ENCODE assay signal across 7 mouse cellular contexts in the genomic region with DNA sequence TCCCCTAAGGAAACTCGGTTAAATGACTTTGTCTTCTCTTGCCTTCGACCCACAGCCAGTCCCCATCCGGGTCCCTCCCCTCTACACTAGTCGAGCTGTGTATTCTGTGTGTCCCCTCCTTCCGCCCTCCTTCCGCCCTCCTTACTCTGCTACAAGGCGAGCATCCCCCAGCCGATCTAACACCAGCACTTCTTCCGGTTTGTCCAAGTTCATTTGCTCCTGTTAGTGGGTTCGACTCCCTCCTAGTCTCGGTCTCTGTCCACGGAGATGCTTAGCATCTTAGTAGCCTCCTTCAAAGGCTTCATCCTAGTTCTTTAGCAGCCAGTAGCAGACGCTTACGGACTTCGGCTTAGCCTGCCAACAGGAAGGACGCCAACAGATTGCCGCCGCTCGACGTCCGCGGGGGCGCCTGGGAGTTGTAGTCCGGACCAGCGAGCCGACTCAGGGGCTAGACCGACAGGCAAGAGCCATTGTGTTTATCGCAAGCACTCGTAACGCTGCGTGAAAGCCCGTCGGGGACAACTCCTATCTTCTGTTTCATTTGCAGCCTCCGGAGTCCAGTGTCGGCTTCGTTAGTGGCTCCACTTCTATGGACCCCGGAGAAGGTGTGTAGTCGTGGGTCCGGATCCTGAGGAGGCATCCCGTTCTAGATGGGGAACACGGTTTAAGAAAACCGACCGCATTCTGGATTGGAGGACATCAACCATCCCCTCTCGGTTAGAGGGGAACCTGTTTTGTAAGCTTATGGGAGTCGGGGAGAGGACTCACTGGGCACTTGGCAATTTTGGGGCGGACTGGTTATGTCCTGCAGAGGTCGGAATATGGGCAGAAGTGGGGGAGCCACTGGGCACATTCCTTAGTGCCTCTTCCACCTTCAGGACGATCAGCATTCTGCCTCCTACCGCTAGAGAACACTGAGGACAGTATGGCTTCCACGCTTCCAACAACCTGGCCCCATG. TPM values are rescaled to one million over a fixed set of nuclear protein-coding genes. Genes with fewer than 3 reads are reported as not detected.
A peak's percentile ranks its signal among the peaks of the same experiment; 100 is the strongest.
DNase-seq lines count a peak whose midpoint lies in the region; ATAC-seq lines count a peak whose summit lies in the region.

A gene (plus strand): TSS at position 432 of the 959 bp plus-strand sequence.

- intact Hi-C loops in left cerebral cortex, postnatal 36 days (cut with DNase I), result loop anchor here (1.0 kb wide), 1 partner anchor 37 kb away; no protein-coding TSS in a partner anchor

- ATAC-seq in intestine, embryonic 16.5 days, result peak; percentile 100
- peak; percentile 98 for ATAC-seq in midbrain, embryonic 11.5 days (ENCODE audit: low FRiP score)

- peak within 1 kb of the TSS; percentile 74 for H3K4me2 ChIP-seq in intestine, embryonic 16.5 days (ENCODE audit: low read depth, low read length)
- H3K4me2 ChIP-seq in midbrain, embryonic 11.5 days, result peak within 1 kb of the TSS; percentile 52

- DNase-seq in adrenal gland, adult 8-10 months, result peak; percentile 93
- peak; percentile 93 for DNase-seq in embryo, embryonic 9.5 days (ENCODE audit: extremely low spot score)
- DNase-seq in gastrocnemius, postnatal 4 days (ENCODE audit: low spot score in 2 of 2), result peak; percentile 83 to 95
- DNase-seq in left cerebral cortex, postnatal 36 days (ENCODE audit: low spot score in 2 of 2), result peak; percentile 96 to 97
- peak; percentile 99 for DNase-seq in midbrain, embryonic 11.5 days (ENCODE audit: low spot score, missing footprints)
- DNase-seq in skeletal muscle tissue, adult 2 months (ENCODE audit: low read depth, low spot score), result peak; percentile 83

- WGBS in intestine, embryonic 16.5 days, result under 1% methylated on average over 50 of the region's 50 CpGs
- under 1% methylated on average over 50 of the region's 50 CpGs for WGBS in midbrain, embryonic 11.5 days

- peak within 1 kb of the TSS; percentile 90 for H3K27ac ChIP-seq in intestine, embryonic 16.5 days (ENCODE audit: low read length)
- H3K27ac ChIP-seq in midbrain, embryonic 11.5 days (ENCODE audit: low read depth, low read length), result peak within 1 kb of the TSS; percentile 54

- no peaks in the 10 kb centered on the region for H3K9me3 ChIP-seq in intestine, embryonic 16.5 days (ENCODE audit: control insufficient read depth, low read length)
- H3K9me3 ChIP-seq in midbrain, embryonic 11.5 days (ENCODE audit: control insufficient read depth, low read length), result peaks cover 18% of the 10 kb centered on the region

- H3K36me3 ChIP-seq in intestine, embryonic 16.5 days (ENCODE audit: control insufficient read depth, insufficient read depth, low read length), result 0 out of 2 replicates have a peak, but pooled peaks cover 3% of the 10 kb centered on the region
- H3K36me3 ChIP-seq in midbrain, embryonic 11.5 days (ENCODE audit: control insufficient read depth, insufficient read depth, low read length), result no peaks in the 10 kb centered on the region; the same call in 1 of the 2 replicates

- H3K27me3 ChIP-seq in intestine, embryonic 16.5 days (replicated peaks; ENCODE audit: control insufficient read depth, insufficient read depth, low read length), result no peaks in the 10 kb centered on the region
- no peaks in the 10 kb centered on the region for H3K27me3 ChIP-seq in midbrain, embryonic 11.5 days (ENCODE audit: control insufficient read depth, insufficient read depth, low read length)

- peak within 1 kb of the TSS; percentile 78 for H3K9ac ChIP-seq in intestine, embryonic 16.5 days (ENCODE audit: low read depth, low read length)
- peak within 1 kb of the TSS; percentile 80 for H3K9ac ChIP-seq in midbrain, embryonic 11.5 days (ENCODE audit: low read length)

- peak within 1 kb of the TSS; percentile 73 for H3K4me3 ChIP-seq in intestine, embryonic 16.5 days (ENCODE audit: low read length)
- peak within 1 kb of the TSS; percentile 65 for H3K4me3 ChIP-seq in midbrain, embryonic 11.5 days (ENCODE audit: low read depth, low read length)

- peaks cover 3% of the 10 kb centered on the region; the same call in 1 of the 2 replicates for H3K4me1 ChIP-seq in intestine, embryonic 16.5 days (ENCODE audit: control insufficient read depth, insufficient read depth, low read length)
- no peaks in the 10 kb centered on the region for H3K4me1 ChIP-seq in midbrain, embryonic 11.5 days (ENCODE audit: control insufficient read depth, insufficient read depth, low read length)

RNA-seq across cellular contexts. Expression of the gene that starts here (rescaled TPM):
- 10 to 100 TPM; 24.5 to 41.4 (median 32.6) TPM for total RNA-seq in adrenal gland, adult 8-10 months (2022)
- 10 to 100 TPM; 18.4 to 19.9 TPM for total RNA-seq in gastrocnemius, postnatal 4 days (2021)
- polyA plus RNA-seq in intestine, embryonic 16.5 days (2015; fragmentation: Nextera tagmentation; extraction: Ambion mirVana), result 5.6 and 7.1 TPM in 2 replicates
- 10 to 100 TPM; 53.9 to 72.1 TPM for total RNA-seq in left cerebral cortex, postnatal 36 days (2021)
- polyA plus RNA-seq in midbrain, embryonic 11.5 days (2014; fragmentation: Nextera tagmentation; extraction: Ambion mirVana), result 19.7 and 20.7 TPM in 2 replicates

Comparison
In these comparisons a context has a peak if more than half of its experiments do, and no peak if none do; other contexts are left out.
1. Peak in every context shown above with its lines: DNase-seq, ATAC-seq, H3K4me3 ChIP-seq and H3K27ac ChIP-seq.